Mouse (Mus musculus): Measurements from ENCODE around the gene Gadd45g. TPM values are rescaled to one million over a fixed set of nuclear protein-coding genes. Genes with fewer than 3 reads are reported as not detected.

Gadd45g gene
- polyA plus RNA-seq, 2 experiments from 2014 or later = 19.4 to 27.4 TPM

- ATAC-seq = no peak
These were observed 41.9 kb downstream of the Gadd45g start for GRCm38 (mm10) chr13:51888426-51888825.

- ATAC-seq = no peak
These were observed 45.5 kb downstream of the Gadd45g start for GRCm38 (mm10) chr13:51891825-51892532.

GRCm38 (mm10) chr13:51897579-51897978 is 51.1 kb downstream of the Gadd45g start:
- no peak for ATAC-seq

Other genes starting within 250 kb of the Gadd45g start
- gene Cks2, start 201.4 kb upstream of the Gadd45g start, polyA plus RNA-seq (2017; shearing (Covaris generic)) = 10 to 100 TPM; 77.3 to 94.3 TPM
- gene Secisbp2, start 195.0 kb upstream of the Gadd45g start, polyA plus RNA-seq (2017; shearing (Covaris generic)) = 10 to 100 TPM; 33.4 to 38.9 TPM
- 100 to 1,000 TPM; 127 to 150 TPM for gene Sema4d, start 52.9 kb upstream of the Gadd45g start, polyA plus RNA-seq (2017; shearing (Covaris generic))